Mouse (Mus musculus): ENCODE measurements around the gene Pak1ip1. TPM values are rescaled to one million over a fixed set of nuclear protein-coding genes. Genes with fewer than 3 reads are reported as not detected.
"Not testable (repeated sequence)": the region's sequence is repeated elsewhere in the genome, so short reads cannot be mapped to it uniquely, and the experiment has no call there.

The Pak1ip1 gene
- polyA plus RNA-seq, 1 experiment from 2014 or later, result 54.6 TPM

GRCm38 (mm10) chr13:40987608-40988303 is 13.1 kb upstream of the Pak1ip1 start:
- not testable (repeated sequence) for H3K36me3 ChIP-seq (ENCODE audit: control insufficient read depth, insufficient read depth, low read length)

GRCm38 (mm10) chr13:40988418-40988817 is 12.4 kb upstream of the Pak1ip1 start:
- no peak for ATAC-seq (ENCODE audit: insufficient number of reproducible peaks, insufficient read depth, low FRiP score, low read depth)
- no peaks in the 10 kb centered on the region for H3K36me3 ChIP-seq (ENCODE audit: control insufficient read depth, insufficient read depth, low read length)
- H3K4me3 ChIP-seq (ENCODE audit: control insufficient read depth in 1 of 2, insufficient read depth in 1 of 2, low read depth in 1 of 2, low read length in 2 of 2), result no peak overlapping the region
- H3K27me3 ChIP-seq (ENCODE audit: control insufficient read depth, insufficient read depth, low read length), result no peaks in the 10 kb centered on the region
- no peaks in the 10 kb centered on the region for H3K4me1 ChIP-seq (ENCODE audit: control insufficient read depth in 2 of 2, insufficient read depth in 2 of 2, low read length in 2 of 2)
- H3K27ac ChIP-seq (replicated peaks in 1 of 2; ENCODE audit: control insufficient read depth in 1 of 2, insufficient read depth in 1 of 2, low read depth in 2 of 2, low read length in 2 of 2), result no peak overlapping the region
- no peak overlapping the region for H3K9ac ChIP-seq (ENCODE audit: low read length)
- WGBS, result 43% methylated on average over 2 of the region's 2 CpGs
- no peaks in the 10 kb centered on the region for H3K9me3 ChIP-seq (ENCODE audit: control insufficient read depth, low read length)
- H3K4me2 ChIP-seq (ENCODE audit: low read length), result no peak overlapping the region

More at GRCm38 (mm10) chr13:40987608-40988303, 13.1 kb upstream of the Pak1ip1 start:
- not testable (repeated sequence) for H3K27me3 ChIP-seq (ENCODE audit: control insufficient read depth, insufficient read depth, low read length); H3K9me3 ChIP-seq (ENCODE audit: control insufficient read depth, low read length); ATAC-seq (ENCODE audit: insufficient number of reproducible peaks, insufficient read depth, low FRiP score, low read depth); H3K9ac ChIP-seq (ENCODE audit: low read length); H3K4me2 ChIP-seq (ENCODE audit: low read length); H3K27ac ChIP-seq (replicated peaks in 1 of 2; ENCODE audit: control insufficient read depth in 1 of 2, insufficient read depth in 1 of 2, low read depth in 2 of 2, low read length in 2 of 2); H3K4me3 ChIP-seq (ENCODE audit: control insufficient read depth in 1 of 2, insufficient read depth in 1 of 2, low read depth in 1 of 2, low read length in 2 of 2); H3K4me1 ChIP-seq (ENCODE audit: control insufficient read depth in 2 of 2, insufficient read depth in 2 of 2, low read length in 2 of 2)
- 54% methylated on average over 4 of the region's 4 CpGs for WGBS

GRCm38 (mm10) chr13:40994487-40995263 is 6.1 kb upstream of the Pak1ip1 start:
- WGBS, result 36% methylated on average over 8 of the region's 8 CpGs
- peaks cover 0 to 12% of the 10 kb centered on the region in 2 experiments; a peak in 3 of 4 replicates for H3K4me1 ChIP-seq (ENCODE audit: control insufficient read depth in 2 of 2, insufficient read depth in 2 of 2, low read length in 2 of 2)
- ATAC-seq (ENCODE audit: insufficient number of reproducible peaks, insufficient read depth, low FRiP score, low read depth), result no peak
- no peaks in the 10 kb centered on the region for H3K36me3 ChIP-seq (ENCODE audit: control insufficient read depth, insufficient read depth, low read length)
- no peaks in the 10 kb centered on the region for H3K9me3 ChIP-seq (ENCODE audit: control insufficient read depth, low read length)
- H3K27me3 ChIP-seq (ENCODE audit: control insufficient read depth, insufficient read depth, low read length), result no peaks in the 10 kb centered on the region
- peak overlapping the region; percentile 38; the same call in 1 of the 2 replicates for H3K9ac ChIP-seq (ENCODE audit: low read length)
- H3K4me2 ChIP-seq (ENCODE audit: low read length), result peak overlapping the region; percentile 23
- no peak overlapping the region for H3K4me3 ChIP-seq (ENCODE audit: control insufficient read depth in 1 of 2, insufficient read depth in 1 of 2, low read depth in 1 of 2, low read length in 2 of 2)
- peak overlapping the region; percentile 11 to 33; a peak in 1 of 4 replicates for H3K27ac ChIP-seq (replicated peaks in 1 of 2; ENCODE audit: control insufficient read depth in 1 of 2, insufficient read depth in 1 of 2, low read depth in 2 of 2, low read length in 2 of 2)

- H3K27ac ChIP-seq (replicated peaks in 1 of 2; ENCODE audit: control insufficient read depth in 1 of 2, insufficient read depth in 1 of 2, low read depth in 2 of 2, low read length in 2 of 2); H3K4me2 ChIP-seq (ENCODE audit: low read length); H3K27me3 ChIP-seq (ENCODE audit: control insufficient read depth, insufficient read depth, low read length); H3K9ac ChIP-seq (ENCODE audit: low read length); H3K36me3 ChIP-seq (ENCODE audit: control insufficient read depth, insufficient read depth, low read length); H3K9me3 ChIP-seq (ENCODE audit: control insufficient read depth, low read length); H3K4me3 ChIP-seq (ENCODE audit: control insufficient read depth in 1 of 2, insufficient read depth in 1 of 2, low read depth in 1 of 2, low read length in 2 of 2); ATAC-seq (ENCODE audit: insufficient number of reproducible peaks, insufficient read depth, low FRiP score, low read depth): not testable (repeated sequence)
- WGBS, result 91% methylated on average over 5 of the region's 5 CpGs
- peaks cover 2 to 26% of the 10 kb centered on the region in 2 experiments for H3K4me1 ChIP-seq (ENCODE audit: control insufficient read depth in 2 of 2, insufficient read depth in 2 of 2, low read length in 2 of 2)
Measured at GRCm38 (mm10) chr13:40998537-40998936, 2.3 kb upstream of the Pak1ip1 start.

DNA sequence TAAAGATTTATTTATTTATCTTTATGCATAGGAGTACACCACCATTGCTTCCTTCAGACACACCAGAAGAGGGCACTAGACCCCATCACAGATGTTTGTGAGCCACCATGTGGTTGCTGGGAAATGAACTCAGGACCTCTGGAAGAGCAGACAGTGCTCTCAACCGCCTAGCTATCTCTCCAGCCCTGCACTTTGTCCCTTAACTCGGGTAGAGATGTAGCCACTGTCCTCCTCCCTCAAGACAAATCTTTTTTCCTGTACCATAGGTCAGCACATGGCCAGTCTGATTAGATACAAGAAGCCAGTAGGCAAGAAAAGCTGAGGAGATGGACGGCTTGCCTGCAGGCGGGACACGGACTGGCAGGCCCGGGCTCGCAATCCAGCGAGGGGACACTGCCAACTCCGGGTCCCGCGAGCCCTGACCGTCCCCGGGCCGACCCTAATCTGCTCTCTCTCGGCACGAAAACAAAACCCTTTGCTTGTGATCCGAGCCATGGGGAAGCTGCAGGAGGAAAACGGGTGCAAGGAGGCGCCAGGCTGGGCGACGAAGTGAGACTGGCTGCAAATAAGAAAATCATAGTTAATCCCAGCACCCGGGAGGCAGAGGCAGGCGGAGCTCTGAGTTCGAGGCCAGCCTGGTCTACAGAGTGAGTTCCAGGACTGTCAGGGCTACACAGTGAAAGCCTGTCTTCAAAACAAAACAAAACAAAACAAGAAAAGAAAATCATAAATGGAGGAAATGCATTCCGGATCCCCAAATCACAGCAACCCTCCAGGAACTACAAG is 490 bp upstream of the Pak1ip1 start:
- H3K27me3 ChIP-seq (ENCODE audit: control insufficient read depth, insufficient read depth, low read length), result no peaks in the 10 kb centered on the region
- WGBS, result 0% methylated on average over 25 of the region's 25 CpGs
- peak overlapping the region; percentile 97 to 99 for H3K4me3 ChIP-seq (ENCODE audit: control insufficient read depth in 1 of 2, insufficient read depth in 1 of 2, low read depth in 1 of 2, low read length in 2 of 2)
- H3K27ac ChIP-seq (replicated peaks in 1 of 2; ENCODE audit: control insufficient read depth in 1 of 2, insufficient read depth in 1 of 2, low read depth in 2 of 2, low read length in 2 of 2), result peak overlapping the region; percentile 99 to 100
- H3K4me2 ChIP-seq (ENCODE audit: low read length), result peak overlapping the region; percentile 96
- peaks cover 2 to 15% of the 10 kb centered on the region in 2 experiments for H3K4me1 ChIP-seq (ENCODE audit: control insufficient read depth in 2 of 2, insufficient read depth in 2 of 2, low read length in 2 of 2)
- ATAC-seq (ENCODE audit: insufficient number of reproducible peaks, insufficient read depth, low FRiP score, low read depth), result peak; percentile 21; the same call in 1 of the 2 replicates
- H3K9ac ChIP-seq (ENCODE audit: low read length), result peak overlapping the region; percentile 92
- no peaks in the 10 kb centered on the region for H3K9me3 ChIP-seq (ENCODE audit: control insufficient read depth, low read length)
- peaks cover 10% of the 10 kb centered on the region for H3K36me3 ChIP-seq (ENCODE audit: control insufficient read depth, insufficient read depth, low read length)

DNA sequence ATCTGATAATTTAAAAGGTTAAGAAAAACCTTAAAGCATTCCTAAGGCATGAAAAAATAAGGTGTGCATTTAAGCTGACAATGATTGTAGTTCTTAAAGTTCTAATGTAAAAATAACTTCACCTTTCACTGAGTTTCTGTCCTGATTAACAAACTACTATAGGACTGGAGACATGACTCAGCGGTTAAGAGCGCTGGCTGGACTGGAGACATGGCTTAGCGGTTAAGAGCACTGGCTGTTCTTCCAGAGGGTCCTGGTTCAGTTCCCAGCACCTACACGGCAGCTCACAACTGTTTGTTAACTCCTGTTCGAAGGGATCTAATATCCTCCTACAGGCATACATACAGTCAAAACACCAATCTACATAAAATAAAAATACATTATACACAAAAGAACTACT is 1.2 kb downstream of the Pak1ip1 start:
- ATAC-seq (ENCODE audit: insufficient number of reproducible peaks, insufficient read depth, low FRiP score, low read depth), result no peak
- Histone ChIP-seq H3K4me1 (ENCODE audit: control insufficient read depth in 2 of 2, insufficient read depth in 2 of 2, low read length in 2 of 2) (peaks cover 2 to 15% of the 10 kb centered on the region in 2 experiments), H3K27me3 (ENCODE audit: control insufficient read depth, insufficient read depth, low read length) (no peaks in the 10 kb centered on the region), H3K36me3 (ENCODE audit: control insufficient read depth, insufficient read depth, low read length) (peaks cover 26% of the 10 kb centered on the region), H3K27ac (replicated peaks in 1 of 2; ENCODE audit: control insufficient read depth in 1 of 2, insufficient read depth in 1 of 2, low read depth in 2 of 2, low read length in 2 of 2) (no peak overlapping the region), H3K9me3 (ENCODE audit: control insufficient read depth, low read length) (no peaks in the 10 kb centered on the region), H3K4me3 (ENCODE audit: control insufficient read depth in 1 of 2, insufficient read depth in 1 of 2, low read depth in 1 of 2, low read length in 2 of 2) (peak overlapping the region in 1 of 2 experiments; percentile 97; a peak in 2 of 4 replicates), H3K4me2 (ENCODE audit: low read length) (peak overlapping the region; percentile 96), H3K9ac (ENCODE audit: low read length) (peak overlapping the region; percentile 92; the same call in 1 of the 2 replicates)
- WGBS, result 76% methylated on average over 5 of the region's 5 CpGs

GRCm38 (mm10) chr13:41006244-41006643 is 5.4 kb downstream of the Pak1ip1 start:
- H3K36me3 ChIP-seq (ENCODE audit: control insufficient read depth, insufficient read depth, low read length), result peaks cover 69% of the 10 kb centered on the region
- H3K27me3 ChIP-seq (ENCODE audit: control insufficient read depth, insufficient read depth, low read length), result no peaks in the 10 kb centered on the region
- 90% methylated on average over 4 of the region's 4 CpGs for WGBS

More at GRCm38 (mm10) chr13:41006244-41006643, 5.4 kb downstream of the Pak1ip1 start:
- Histone ChIP-seq H3K27ac (replicated peaks in 1 of 2; ENCODE audit: control insufficient read depth in 1 of 2, insufficient read depth in 1 of 2, low read depth in 2 of 2, low read length in 2 of 2) (no peak overlapping the region), H3K4me3 (ENCODE audit: control insufficient read depth in 1 of 2, insufficient read depth in 1 of 2, low read depth in 1 of 2, low read length in 2 of 2) (no peak overlapping the region), H3K9ac (ENCODE audit: low read length) (no peak overlapping the region), H3K4me1 (ENCODE audit: control insufficient read depth in 2 of 2, insufficient read depth in 2 of 2, low read length in 2 of 2) (peaks cover 2 to 7% of the 10 kb centered on the region in 2 experiments; a peak in 3 of 4 replicates), H3K9me3 (ENCODE audit: control insufficient read depth, low read length) (no peaks in the 10 kb centered on the region), H3K4me2 (ENCODE audit: low read length) (no peak overlapping the region)
- ATAC-seq (ENCODE audit: insufficient number of reproducible peaks, insufficient read depth, low FRiP score, low read depth), result no peak
